ENCODE assay signal across 9 mouse cellular contexts in genomic region chr17:34123111-34123510, GRCm38 (mm10). TPM values are rescaled to one million over a fixed set of nuclear protein-coding genes. Genes with fewer than 3 reads are reported as not detected.
DNase-seq lines count a peak whose midpoint lies in the region; ATAC-seq and TF ChIP-seq lines count a peak whose summit lies in the region.
"Had no signal": no experiment of that assay in that cellular context is flagged by ENCODE, and none has a peak within 500 bp of the region (broad histone marks: within the 10 kb centered on the region; RNA-seq: fewer than 3 reads in every experiment).

No protein-coding gene starts in this region.

- H3K9ac ChIP-seq in lung, embryonic 14.5 days: peak overlapping the region; percentile 92
- H3K9ac ChIP-seq in embryonic facial prominence, embryonic 15.5 days: peak overlapping the region; percentile 91
- peak overlapping the region; percentile 79 for H3K9ac ChIP-seq in intestine, embryonic 15.5 days
- peak overlapping the region; percentile 97 for H3K9ac ChIP-seq in neural tube, embryonic 12.5 days

- no peak for ATAC-seq in lung, embryonic 14.5 days (ENCODE audit: insufficient read depth)
- no peak for ATAC-seq in embryonic facial prominence, embryonic 15.5 days (ENCODE audit: insufficient number of reproducible peaks, low FRiP score, low TSS enrichment, low read depth)
- ATAC-seq in intestine, embryonic 15.5 days: no peak
- no peak for ATAC-seq in neural tube, embryonic 12.5 days (ENCODE audit: low FRiP score, low read depth)

- peak overlapping the region; percentile 100 for H3K27ac ChIP-seq in lung, embryonic 14.5 days (ENCODE audit: low read depth)
- H3K27ac ChIP-seq in embryonic facial prominence, embryonic 15.5 days (replicated peaks): peak overlapping the region; percentile 100
- peak overlapping the region; percentile 100 for H3K27ac ChIP-seq in intestine, embryonic 15.5 days
- H3K27ac ChIP-seq in neural tube, embryonic 12.5 days: no peak overlapping the region

- H3K36me3 ChIP-seq in lung, embryonic 14.5 days (ENCODE audit: insufficient read depth): peaks cover 28% of the 10 kb centered on the region
- H3K36me3 ChIP-seq in embryonic facial prominence, embryonic 15.5 days: peaks cover 9% of the 10 kb centered on the region
- H3K36me3 ChIP-seq in intestine, embryonic 15.5 days: 0 out of 2 replicates have a peak, but pooled peaks cover 6% of the 10 kb centered on the region
- peaks cover 8% of the 10 kb centered on the region for H3K36me3 ChIP-seq in neural tube, embryonic 12.5 days

- WGBS in lung, embryonic 14.5 days: 1% methylated on average over 7 of the region's 7 CpGs
- WGBS in embryonic facial prominence, embryonic 15.5 days: under 1% methylated on average over 7 of the region's 7 CpGs
- under 1% methylated on average over 7 of the region's 7 CpGs for WGBS in intestine, embryonic 15.5 days
- WGBS in neural tube, embryonic 12.5 days: 3% methylated on average over 7 of the region's 7 CpGs

- H3K4me1 ChIP-seq in lung, embryonic 14.5 days (ENCODE audit: insufficient read depth): no peaks in the 10 kb centered on the region
- peaks cover 33% of the 10 kb centered on the region for H3K4me1 ChIP-seq in embryonic facial prominence, embryonic 15.5 days
- H3K4me1 ChIP-seq in intestine, embryonic 15.5 days (replicated peaks): peaks cover 28% of the 10 kb centered on the region
- peaks cover 11% of the 10 kb centered on the region; the same call in 1 of the 2 replicates for H3K4me1 ChIP-seq in neural tube, embryonic 12.5 days

- no peak for DNase-seq in lung, embryonic 14.5 days
- DNase-seq in lung, postnatal 4 days: no peak
- no peak for DNase-seq in adrenal gland, adult 8-10 months
- DNase-seq in right cerebral cortex, postnatal 10 days (ENCODE audit: low spot score in 2 of 2): no peak
- no peak for DNase-seq in spleen, postnatal 36 days (ENCODE audit: low spot score in 2 of 2)

- peak overlapping the region; percentile 99 for H3K4me2 ChIP-seq in lung, embryonic 14.5 days
- H3K4me2 ChIP-seq in embryonic facial prominence, embryonic 15.5 days (replicated peaks): peak overlapping the region; percentile 85
- peak overlapping the region; percentile 80 for H3K4me2 ChIP-seq in intestine, embryonic 15.5 days (replicated peaks)
- H3K4me2 ChIP-seq in neural tube, embryonic 12.5 days (replicated peaks): peak overlapping the region; percentile 99

- H3K27me3 ChIP-seq in lung, embryonic 14.5 days (ENCODE audit: insufficient read depth, low read length): no peaks in the 10 kb centered on the region
- H3K27me3 ChIP-seq in embryonic facial prominence, embryonic 15.5 days: no peaks in the 10 kb centered on the region
- H3K27me3 ChIP-seq in intestine, embryonic 15.5 days (replicated peaks): no peaks in the 10 kb centered on the region
- no peaks in the 10 kb centered on the region for H3K27me3 ChIP-seq in neural tube, embryonic 12.5 days (replicated peaks)

- TF ChIP-seq CTCF in lung, embryonic 14.5 days (IDR thresholded peaks at IDR 0.05; ENCODE audit: low read depth): no peak

- H3K9me3 ChIP-seq in lung, embryonic 14.5 days (ENCODE audit: low read depth, low read length): no peaks in the 10 kb centered on the region
- no peaks in the 10 kb centered on the region for H3K9me3 ChIP-seq in embryonic facial prominence, embryonic 15.5 days (replicated peaks)
- no peaks in the 10 kb centered on the region for H3K9me3 ChIP-seq in intestine, embryonic 15.5 days
- no peaks in the 10 kb centered on the region for H3K9me3 ChIP-seq in neural tube, embryonic 12.5 days

- H3K4me3 ChIP-seq in lung, embryonic 14.5 days (ENCODE audit: low read depth, low read length): peak overlapping the region; percentile 100
- peak overlapping the region; percentile 75 for H3K4me3 ChIP-seq in embryonic facial prominence, embryonic 15.5 days (replicated peaks)
- H3K4me3 ChIP-seq in intestine, embryonic 15.5 days (replicated peaks): peak overlapping the region; percentile 92
- peak overlapping the region; percentile 96 for H3K4me3 ChIP-seq in neural tube, embryonic 12.5 days

RNA-seq across cellular contexts. Expression of gene Brd2, which starts 0.7 kb away (rescaled TPM):
- 153 TPM in 2 replicates for polyA plus RNA-seq in lung, embryonic 14.5 days (2014; fragmentation: Nextera tagmentation; extraction: Ambion mirVana)
- 118 and 122 TPM in 2 replicates for polyA plus RNA-seq in embryonic facial prominence, embryonic 15.5 days (2015; fragmentation: Nextera tagmentation; extraction: Ambion mirVana)
- 88.2 and 90.7 TPM in 2 replicates for polyA plus RNA-seq in intestine, embryonic 15.5 days (2015; fragmentation: Nextera tagmentation; extraction: Ambion mirVana)
- 135 and 141 TPM in 2 replicates for polyA plus RNA-seq in neural tube, embryonic 12.5 days (2016; fragmentation: Nextera tagmentation; extraction: Ambion mirVana)
- total RNA-seq in adrenal gland, adult 8-10 months (2022): 100 to 1,000 TPM; 185 to 240 (median 215) TPM

RNA-seq across cellular contexts. Expression of gene H2-DMa, which starts 3.8 kb away (rescaled TPM):
- polyA plus RNA-seq in lung, embryonic 14.5 days (2014; fragmentation: Nextera tagmentation; extraction: Ambion mirVana): 9.8 and 15.5 TPM in 2 replicates
- 14.0 and 15.3 TPM in 2 replicates for polyA plus RNA-seq in embryonic facial prominence, embryonic 15.5 days (2015; fragmentation: Nextera tagmentation; extraction: Ambion mirVana)
- polyA plus RNA-seq in intestine, embryonic 15.5 days (2015; fragmentation: Nextera tagmentation; extraction: Ambion mirVana): 11.3 and 13.4 TPM in 2 replicates
- polyA plus RNA-seq in neural tube, embryonic 12.5 days (2016; fragmentation: Nextera tagmentation; extraction: Ambion mirVana): 12.3 and 15.0 TPM in 2 replicates
- total RNA-seq in adrenal gland, adult 8-10 months (2022): 10 to 100 TPM; 12.2 to 24.6 (median 21.1) TPM

RNA-seq across cellular contexts. Expression of gene H2-DMb2, which starts 20.0 kb away (rescaled TPM):
- 0.91 and 1.1 TPM in 2 replicates for polyA plus RNA-seq in lung, embryonic 14.5 days (2014; fragmentation: Nextera tagmentation; extraction: Ambion mirVana)
- 0.61 and 0.93 TPM in 2 replicates for polyA plus RNA-seq in embryonic facial prominence, embryonic 15.5 days (2015; fragmentation: Nextera tagmentation; extraction: Ambion mirVana)
- 0.68 and 0.83 TPM in 2 replicates for polyA plus RNA-seq in intestine, embryonic 15.5 days (2015; fragmentation: Nextera tagmentation; extraction: Ambion mirVana)
- 0.17 and 0.23 TPM in 2 replicates for polyA plus RNA-seq in neural tube, embryonic 12.5 days (2016; fragmentation: Nextera tagmentation; extraction: Ambion mirVana)
- 1 to 10 TPM; 2.0 to 4.5 (median 4.0) TPM for total RNA-seq in adrenal gland, adult 8-10 months (2022)

RNA-seq across cellular contexts. Expression of gene H2-DMb1, which starts 29.8 kb away (rescaled TPM):
- 1.1 TPM in 2 replicates for polyA plus RNA-seq in lung, embryonic 14.5 days (2014; fragmentation: Nextera tagmentation; extraction: Ambion mirVana)
- polyA plus RNA-seq in embryonic facial prominence, embryonic 15.5 days (2015; fragmentation: Nextera tagmentation; extraction: Ambion mirVana): 3.2 and 3.8 TPM in 2 replicates
- 3.2 TPM in 2 replicates for polyA plus RNA-seq in intestine, embryonic 15.5 days (2015; fragmentation: Nextera tagmentation; extraction: Ambion mirVana)
- 0.23 and 0.47 TPM in 2 replicates for polyA plus RNA-seq in neural tube, embryonic 12.5 days (2016; fragmentation: Nextera tagmentation; extraction: Ambion mirVana)
- 10 to 100 TPM in 2 of 4 experiments, 1 to 10 TPM in 2; 5.2 to 11.5 (median 10.5) TPM for total RNA-seq in adrenal gland, adult 8-10 months (2022)

RNA-seq across cellular contexts. Expression of gene H2-Oa, which starts 31.0 kb away (rescaled TPM):
- 0.26 TPM in 1 of 2 replicates, not detected in the other for polyA plus RNA-seq in lung, embryonic 14.5 days (2014; fragmentation: Nextera tagmentation; extraction: Ambion mirVana)
- polyA plus RNA-seq in embryonic facial prominence, embryonic 15.5 days (2015; fragmentation: Nextera tagmentation; extraction: Ambion mirVana): 0.54 and 0.89 TPM in 2 replicates
- 0.66 and 0.85 TPM in 2 replicates for polyA plus RNA-seq in intestine, embryonic 15.5 days (2015; fragmentation: Nextera tagmentation; extraction: Ambion mirVana)
- 0.44 and 0.50 TPM in 2 replicates for polyA plus RNA-seq in neural tube, embryonic 12.5 days (2016; fragmentation: Nextera tagmentation; extraction: Ambion mirVana)
- 1 to 10 TPM in 1 of 4 experiments, under 1 TPM in 3; 0.24 to 1.1 (median 0.64) TPM for total RNA-seq in adrenal gland, adult 8-10 months (2022)
- total RNA-seq: layer of hippocampus, adult 18-20 months had no signal
